Mouse (Mus musculus): ENCODE measurements around the gene Hoxb3. TPM values are rescaled to one million over a fixed set of nuclear protein-coding genes. Genes with fewer than 3 reads are reported as not detected.

Gene Hoxb3
- polyA plus RNA-seq, 1 experiment from 2014 or later = 0.65 TPM

GRCm38 (mm10) chr11:96303151-96304099 lies 19.7 kb upstream of the Hoxb3 start, which contains the start of gene Hoxb5:
Gene Hoxb5 (plus strand): TSS chr11:96303336.
- Histone ChIP-seq H3K27ac (replicated peaks; ENCODE audit: low read depth, low read length) (no peak within 1 kb of the TSS), H3K9ac (replicated peaks; ENCODE audit: low read length) (no peak within 1 kb of the TSS), H3K4me1 (ENCODE audit: control insufficient read depth, insufficient read depth, low read length) (no peaks in the 10 kb centered on the region; the same call in 1 of the 2 replicates), H3K9me3 (replicated peaks; ENCODE audit: control insufficient read depth, low read length) (no peaks in the 10 kb centered on the region), H3K36me3 (replicated peaks; ENCODE audit: control insufficient read depth, insufficient read depth, low read depth, low read length) (no peaks in the 10 kb centered on the region), H3K4me2 (ENCODE audit: low read depth, low read length) (peak within 1 kb of the TSS; percentile 21; the same call in 1 of the 2 replicates), H3K27me3 (ENCODE audit: control insufficient read depth, insufficient read depth, low read length) (peaks cover 96% of the 10 kb centered on the region), H3K4me3 (ENCODE audit: low read depth, low read length) (no peak within 1 kb of the TSS)
- whole genome bisulfite sequencing = under 1% methylated on average over 69 of the region's 69 CpGs
- ATAC-seq (replicated peaks; ENCODE audit: insufficient number of reproducible peaks, low FRiP score, low TSS enrichment, low read depth) (no peak), DNase-seq (ENCODE audit: low spot score) (peak; percentile 82)

- H3K36me3 ChIP-seq (replicated peaks; ENCODE audit: control insufficient read depth, insufficient read depth, low read depth, low read length) = no peaks in the 10 kb centered on the region
- H3K4me2 ChIP-seq (ENCODE audit: low read depth, low read length) = no peak overlapping the region
- H3K9me3 ChIP-seq (replicated peaks; ENCODE audit: control insufficient read depth, low read length) = no peaks in the 10 kb centered on the region
- H3K4me3 ChIP-seq (ENCODE audit: low read depth, low read length) = no peak overlapping the region
- no peak for DNase-seq (ENCODE audit: low spot score)
- H3K9ac ChIP-seq (replicated peaks; ENCODE audit: low read length) = no peak overlapping the region
- H3K27ac ChIP-seq (replicated peaks; ENCODE audit: low read depth, low read length) = no peak overlapping the region
- peaks cover 98% of the 10 kb centered on the region for H3K27me3 ChIP-seq (ENCODE audit: control insufficient read depth, insufficient read depth, low read length)
- H3K4me1 ChIP-seq (ENCODE audit: control insufficient read depth, insufficient read depth, low read length) = no peaks in the 10 kb centered on the region; the same call in 1 of the 2 replicates
- WGBS = 1% methylated on average over 38 of the region's 38 CpGs
- ATAC-seq (replicated peaks; ENCODE audit: insufficient number of reproducible peaks, low FRiP score, low TSS enrichment, low read depth) = no peak
Observed at GRCm38 (mm10) chr11:96304381-96305195, 18.5 kb upstream of the Hoxb3 start.

- H3K36me3 ChIP-seq (replicated peaks; ENCODE audit: control insufficient read depth, insufficient read depth, low read depth, low read length) = no peaks in the 10 kb centered on the region
- no peak overlapping the region for H3K4me3 ChIP-seq (ENCODE audit: low read depth, low read length)
- no peak overlapping the region for H3K27ac ChIP-seq (replicated peaks; ENCODE audit: low read depth, low read length)
- DNase-seq (ENCODE audit: low spot score) = no peak
- no peak overlapping the region for H3K4me2 ChIP-seq (ENCODE audit: low read depth, low read length)
- peaks cover 98% of the 10 kb centered on the region for H3K27me3 ChIP-seq (ENCODE audit: control insufficient read depth, insufficient read depth, low read length)
- H3K9me3 ChIP-seq (replicated peaks; ENCODE audit: control insufficient read depth, low read length) = no peaks in the 10 kb centered on the region
- H3K9ac ChIP-seq (replicated peaks; ENCODE audit: low read length) = no peak overlapping the region
- H3K4me1 ChIP-seq (ENCODE audit: control insufficient read depth, insufficient read depth, low read length) = no peaks in the 10 kb centered on the region; the same call in 1 of the 2 replicates
- 17% methylated on average over 6 of the region's 6 CpGs for WGBS
- no peak for ATAC-seq (replicated peaks; ENCODE audit: insufficient number of reproducible peaks, low FRiP score, low TSS enrichment, low read depth)
Observed at GRCm38 (mm10) chr11:96305505-96306182, 17.5 kb upstream of the Hoxb3 start.

GRCm38 (mm10) chr11:96306183-96306907 lies 16.8 kb upstream of the Hoxb3 start:
- no peak for DNase-seq (ENCODE audit: low spot score)
- no peaks in the 10 kb centered on the region for H3K9me3 ChIP-seq (replicated peaks; ENCODE audit: control insufficient read depth, low read length)
- H3K4me3 ChIP-seq (ENCODE audit: low read depth, low read length) = no peak overlapping the region
- H3K9ac ChIP-seq (replicated peaks; ENCODE audit: low read length) = no peak overlapping the region
- whole genome bisulfite sequencing = 4% methylated on average over 7 of the region's 7 CpGs
- H3K36me3 ChIP-seq (replicated peaks; ENCODE audit: control insufficient read depth, insufficient read depth, low read depth, low read length) = no peaks in the 10 kb centered on the region
- peaks cover 99% of the 10 kb centered on the region for H3K27me3 ChIP-seq (ENCODE audit: control insufficient read depth, insufficient read depth, low read length)
- H3K4me1 ChIP-seq (ENCODE audit: control insufficient read depth, insufficient read depth, low read length) = no peaks in the 10 kb centered on the region; the same call in 1 of the 2 replicates
- no peak overlapping the region for H3K4me2 ChIP-seq (ENCODE audit: low read depth, low read length)
- H3K27ac ChIP-seq (replicated peaks; ENCODE audit: low read depth, low read length) = no peak overlapping the region
- no peak for ATAC-seq (replicated peaks; ENCODE audit: insufficient number of reproducible peaks, low FRiP score, low TSS enrichment, low read depth)

- Histone ChIP-seq H3K4me3 (ENCODE audit: low read depth, low read length) (no peak overlapping the region), H3K9me3 (replicated peaks; ENCODE audit: control insufficient read depth, low read length) (no peaks in the 10 kb centered on the region), H3K4me1 (ENCODE audit: control insufficient read depth, insufficient read depth, low read length) (no peaks in the 10 kb centered on the region; the same call in 1 of the 2 replicates), H3K4me2 (ENCODE audit: low read depth, low read length) (no peak overlapping the region), H3K9ac (replicated peaks; ENCODE audit: low read length) (no peak overlapping the region), H3K36me3 (replicated peaks; ENCODE audit: control insufficient read depth, insufficient read depth, low read depth, low read length) (no peaks in the 10 kb centered on the region), H3K27ac (replicated peaks; ENCODE audit: low read depth, low read length) (no peak overlapping the region), H3K27me3 (ENCODE audit: control insufficient read depth, insufficient read depth, low read length) (peaks cover 99% of the 10 kb centered on the region)
- no peak for DNase-seq (ENCODE audit: low spot score)
- ATAC-seq (replicated peaks; ENCODE audit: insufficient number of reproducible peaks, low FRiP score, low TSS enrichment, low read depth) = no peak
- 3% methylated on average over 13 of the region's 13 CpGs for WGBS
Observed at GRCm38 (mm10) chr11:96306908-96307269, 16.2 kb upstream of the Hoxb3 start.

GRCm38 (mm10) chr11:96308763-96309162 lies 14.4 kb upstream of the Hoxb3 start:
- Histone ChIP-seq H3K4me2 (ENCODE audit: low read depth, low read length) (no peak overlapping the region), H3K4me3 (ENCODE audit: low read depth, low read length) (no peak overlapping the region), H3K36me3 (replicated peaks; ENCODE audit: control insufficient read depth, insufficient read depth, low read depth, low read length) (no peaks in the 10 kb centered on the region), H3K9ac (replicated peaks; ENCODE audit: low read length) (no peak overlapping the region), H3K9me3 (replicated peaks; ENCODE audit: control insufficient read depth, low read length) (no peaks in the 10 kb centered on the region), H3K27ac (replicated peaks; ENCODE audit: low read depth, low read length) (no peak overlapping the region), H3K27me3 (ENCODE audit: control insufficient read depth, insufficient read depth, low read length) (peaks cover 100% of the 10 kb centered on the region), H3K4me1 (ENCODE audit: control insufficient read depth, insufficient read depth, low read length) (no peaks in the 10 kb centered on the region; the same call in 1 of the 2 replicates)
- WGBS = 10% methylated on average over 4 of the region's 4 CpGs
- DNase-seq (ENCODE audit: low spot score) = no peak
- ATAC-seq (replicated peaks; ENCODE audit: insufficient number of reproducible peaks, low FRiP score, low TSS enrichment, low read depth) = no peak

GRCm38 (mm10) chr11:96309288-96309687 lies 13.8 kb upstream of the Hoxb3 start:
- Histone ChIP-seq H3K9ac (replicated peaks; ENCODE audit: low read length) (no peak overlapping the region), H3K27ac (replicated peaks; ENCODE audit: low read depth, low read length) (no peak overlapping the region), H3K4me2 (ENCODE audit: low read depth, low read length) (no peak overlapping the region), H3K36me3 (replicated peaks; ENCODE audit: control insufficient read depth, insufficient read depth, low read depth, low read length) (no peaks in the 10 kb centered on the region), H3K4me1 (ENCODE audit: control insufficient read depth, insufficient read depth, low read length) (no peaks in the 10 kb centered on the region), H3K27me3 (ENCODE audit: control insufficient read depth, insufficient read depth, low read length) (peaks cover 100% of the 10 kb centered on the region), H3K4me3 (ENCODE audit: low read depth, low read length) (no peak overlapping the region), H3K9me3 (replicated peaks; ENCODE audit: control insufficient read depth, low read length) (no peaks in the 10 kb centered on the region)
- WGBS = 11% methylated on average over 4 of the region's 4 CpGs
- DNase-seq (ENCODE audit: low spot score) (no peak), ATAC-seq (replicated peaks; ENCODE audit: insufficient number of reproducible peaks, low FRiP score, low TSS enrichment, low read depth) (no peak)
